Mouse (Mus musculus): ENCODE data around the gene Cyth4. TPM values are rescaled to one million over a fixed set of nuclear protein-coding genes. Genes with fewer than 3 reads are reported as not detected.

Gene Cyth4
- polyA plus RNA-seq, 1 experiment from 2014 or later: 8.5 TPM

DNA sequence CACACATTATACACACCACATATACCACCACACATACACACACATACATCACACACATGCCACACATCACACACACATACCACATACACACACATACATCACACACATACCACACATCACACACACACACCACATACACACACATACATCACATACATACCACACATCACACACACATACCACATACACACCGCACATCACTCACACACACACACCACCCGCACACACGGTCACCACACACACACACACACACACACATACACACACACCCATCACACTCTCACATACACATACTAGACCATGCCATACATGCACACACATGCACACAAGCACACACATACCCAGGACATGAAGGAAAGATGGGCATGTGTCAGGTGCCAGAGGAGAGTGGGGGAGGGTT, 33.5 kb upstream of the Cyth4 start:
- Histone ChIP-seq H3K27me3 (replicated peaks; ENCODE audit: control insufficient read depth, insufficient read depth, low read length) (no peaks in the 10 kb centered on the region), H3K9me3 (ENCODE audit: control insufficient read depth, low read length) (no peaks in the 10 kb centered on the region), H3K27ac (ENCODE audit: low read length) (no peak overlapping the region), H3K4me2 (ENCODE audit: low read depth, low read length) (no peak overlapping the region), H3K4me3 (ENCODE audit: low read length) (no peak overlapping the region), H3K4me1 (ENCODE audit: control insufficient read depth, insufficient read depth, low read length) (no peaks in the 10 kb centered on the region), H3K36me3 (ENCODE audit: control insufficient read depth, insufficient read depth, low read length) (no peaks in the 10 kb centered on the region), H3K9ac (ENCODE audit: low read depth, low read length) (no peak overlapping the region)
- ATAC-seq: no peak
- WGBS: 95% methylated on average over 3 of the region's 3 CpGs

DNA sequence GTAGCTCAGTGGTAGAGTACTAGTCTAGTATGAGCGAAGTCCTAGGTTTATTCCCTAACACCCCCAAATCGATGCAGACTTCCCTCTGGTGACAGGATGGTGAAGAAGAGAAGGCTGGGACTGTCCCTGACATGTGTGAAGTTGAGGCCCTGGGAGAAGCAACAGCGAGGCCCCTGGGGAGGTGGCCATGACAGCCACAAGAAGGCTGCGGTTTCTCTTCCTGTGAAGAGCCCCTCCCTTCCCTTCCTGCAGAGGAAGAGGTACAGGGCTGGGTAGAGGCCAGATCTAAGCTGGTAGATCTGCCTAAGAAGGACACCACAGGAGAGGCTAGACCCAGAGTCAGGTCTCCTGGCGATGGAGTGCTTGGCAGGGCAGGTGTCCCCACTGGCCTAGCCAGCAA, 32.9 kb upstream of the Cyth4 start:
- Histone ChIP-seq H3K4me2 (ENCODE audit: low read depth, low read length) (no peak overlapping the region), H3K9me3 (ENCODE audit: control insufficient read depth, low read length) (no peaks in the 10 kb centered on the region), H3K4me3 (ENCODE audit: low read length) (no peak overlapping the region), H3K4me1 (ENCODE audit: control insufficient read depth, insufficient read depth, low read length) (no peaks in the 10 kb centered on the region), H3K9ac (ENCODE audit: low read depth, low read length) (no peak overlapping the region), H3K27me3 (replicated peaks; ENCODE audit: control insufficient read depth, insufficient read depth, low read length) (no peaks in the 10 kb centered on the region), H3K27ac (ENCODE audit: low read length) (no peak overlapping the region), H3K36me3 (ENCODE audit: control insufficient read depth, insufficient read depth, low read length) (no peaks in the 10 kb centered on the region)
- ATAC-seq: no peak
- 72% methylated on average over 5 of the region's 5 CpGs for WGBS

- H3K9me3 ChIP-seq (ENCODE audit: control insufficient read depth, low read length): no peaks in the 10 kb centered on the region
- no peak for ATAC-seq
- no peak overlapping the region for H3K27ac ChIP-seq (ENCODE audit: low read length)
- H3K4me2 ChIP-seq (ENCODE audit: low read depth, low read length): no peak overlapping the region
- WGBS: 67% methylated on average over 11 of the region's 11 CpGs
- no peaks in the 10 kb centered on the region for H3K36me3 ChIP-seq (ENCODE audit: control insufficient read depth, insufficient read depth, low read length)
- no peak overlapping the region for H3K9ac ChIP-seq (ENCODE audit: low read depth, low read length)
- H3K4me3 ChIP-seq (ENCODE audit: low read length): no peak overlapping the region
- no peaks in the 10 kb centered on the region for H3K27me3 ChIP-seq (replicated peaks; ENCODE audit: control insufficient read depth, insufficient read depth, low read length)
- H3K4me1 ChIP-seq (ENCODE audit: control insufficient read depth, insufficient read depth, low read length): no peaks in the 10 kb centered on the region
These were observed 31.9 kb upstream of the Cyth4 start for GRCm38 (mm10) chr15:78564764-78565435.

DNA sequence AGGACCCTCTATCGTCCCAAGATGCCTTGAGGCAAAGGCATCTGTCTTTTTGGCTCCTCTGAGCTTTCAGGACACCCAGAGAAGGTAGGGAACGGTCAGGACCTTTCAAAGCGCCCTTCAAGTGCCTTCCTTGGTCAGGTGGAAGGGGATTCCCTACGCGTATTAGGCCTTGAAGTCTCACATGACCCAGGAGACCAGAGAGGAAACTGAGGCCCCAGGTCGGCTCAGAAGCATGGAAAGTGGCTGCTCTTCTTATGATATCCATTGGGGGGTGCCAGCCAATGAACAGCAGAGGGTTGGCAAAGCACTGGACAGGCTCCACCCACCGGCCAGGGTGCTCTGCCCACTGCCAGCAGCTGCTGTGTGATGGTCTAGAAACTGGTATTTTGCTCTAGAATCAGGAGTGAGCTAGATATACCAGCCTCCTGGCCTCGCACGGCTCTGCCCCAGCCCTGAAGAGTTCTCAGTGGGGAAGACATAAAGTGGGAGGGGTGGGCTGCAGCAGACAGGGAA, 29.2 kb upstream of the Cyth4 start:
- Histone ChIP-seq H3K36me3 (ENCODE audit: control insufficient read depth, insufficient read depth, low read length) (no peaks in the 10 kb centered on the region), H3K9me3 (ENCODE audit: control insufficient read depth, low read length) (no peaks in the 10 kb centered on the region), H3K9ac (ENCODE audit: low read depth, low read length) (no peak overlapping the region), H3K4me3 (ENCODE audit: low read length) (no peak overlapping the region), H3K27me3 (replicated peaks; ENCODE audit: control insufficient read depth, insufficient read depth, low read length) (no peaks in the 10 kb centered on the region), H3K4me2 (ENCODE audit: low read depth, low read length) (no peak overlapping the region), H3K4me1 (ENCODE audit: control insufficient read depth, insufficient read depth, low read length) (no peaks in the 10 kb centered on the region), H3K27ac (ENCODE audit: low read length) (no peak overlapping the region)
- 72% methylated on average over 9 of the region's 9 CpGs for WGBS
- no peak for ATAC-seq

- Histone ChIP-seq H3K4me3 (ENCODE audit: low read length) (no peak overlapping the region), H3K4me2 (ENCODE audit: low read depth, low read length) (no peak overlapping the region), H3K9me3 (ENCODE audit: control insufficient read depth, low read length) (no peaks in the 10 kb centered on the region), H3K36me3 (ENCODE audit: control insufficient read depth, insufficient read depth, low read length) (no peaks in the 10 kb centered on the region), H3K27ac (ENCODE audit: low read length) (no peak overlapping the region), H3K4me1 (ENCODE audit: control insufficient read depth, insufficient read depth, low read length) (no peaks in the 10 kb centered on the region), H3K27me3 (replicated peaks; ENCODE audit: control insufficient read depth, insufficient read depth, low read length) (no peaks in the 10 kb centered on the region), H3K9ac (ENCODE audit: low read depth, low read length) (no peak overlapping the region)
- WGBS: 92% methylated on average over 5 of the region's 5 CpGs
- ATAC-seq: no peak
These were observed 26.7 kb upstream of the Cyth4 start for GRCm38 (mm10) chr15:78570170-78570569.

DNA sequence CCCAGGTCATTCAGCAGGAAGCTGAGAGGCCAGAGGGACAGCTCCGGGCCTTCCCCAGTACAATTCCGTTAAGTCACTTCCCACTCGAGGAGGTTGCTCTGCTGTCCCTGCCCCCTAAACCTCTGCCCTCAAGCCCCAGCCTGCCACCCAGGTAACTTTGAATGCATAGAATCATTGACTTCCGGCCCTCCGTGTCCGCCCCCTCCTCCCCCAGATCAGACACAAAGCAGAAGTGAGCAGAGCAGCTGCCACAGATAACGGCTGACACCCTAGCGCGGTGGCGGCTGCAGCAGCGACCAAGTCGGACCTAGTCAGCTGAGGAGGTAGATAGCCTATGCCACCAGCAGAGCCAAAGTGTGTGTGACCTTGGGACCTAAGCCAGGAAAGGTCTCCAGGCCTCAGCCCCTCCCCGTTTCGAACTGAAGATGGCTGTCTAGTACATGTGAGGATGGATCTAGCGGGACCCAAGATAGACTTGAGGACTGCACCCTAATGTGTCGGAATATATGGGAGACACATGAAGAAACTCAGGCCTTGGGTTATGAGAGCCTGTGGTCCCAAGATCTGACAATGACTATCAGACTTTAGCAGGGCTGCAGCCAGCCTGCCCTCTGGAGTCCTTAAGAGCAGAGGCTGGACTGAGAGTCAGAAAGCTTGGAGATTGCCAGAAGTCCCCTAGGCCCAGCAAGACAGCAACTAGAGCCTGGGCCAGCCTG, 25.1 kb upstream of the Cyth4 start:
- 44% methylated on average over 16 of the region's 16 CpGs for WGBS
- Histone ChIP-seq H3K27ac (ENCODE audit: low read length) (no peak overlapping the region; the same call in 1 of the 2 replicates), H3K4me2 (ENCODE audit: low read depth, low read length) (no peak overlapping the region)

DNA sequence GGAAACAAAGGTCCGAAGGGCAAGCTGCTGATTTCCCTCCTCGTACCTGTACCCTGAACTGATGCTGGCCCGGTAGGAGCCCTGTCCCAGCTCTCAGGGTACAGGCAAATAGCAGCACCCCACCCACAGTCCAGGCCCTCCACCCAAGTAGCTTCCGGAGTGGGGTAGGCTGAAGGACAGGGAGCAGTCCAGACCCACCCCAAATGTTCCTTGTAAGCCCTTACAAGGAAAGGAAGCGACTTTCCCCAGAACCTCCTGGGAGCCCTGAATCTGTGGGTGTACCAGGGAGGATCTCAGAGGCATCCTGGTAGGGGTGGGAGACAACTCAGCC, 24.6 kb upstream of the Cyth4 start:
- Histone ChIP-seq H3K27me3 (replicated peaks; ENCODE audit: control insufficient read depth, insufficient read depth, low read length) (no peaks in the 10 kb centered on the region), H3K27ac (ENCODE audit: low read length) (no peak overlapping the region; the same call in 1 of the 2 replicates), H3K9ac (ENCODE audit: low read depth, low read length) (no peak overlapping the region), H3K36me3 (ENCODE audit: control insufficient read depth, insufficient read depth, low read length) (no peaks in the 10 kb centered on the region), H3K9me3 (ENCODE audit: control insufficient read depth, low read length) (no peaks in the 10 kb centered on the region), H3K4me3 (ENCODE audit: low read length) (0 out of 2 replicates have a peak overlapping the region, but pooled peaks have one; percentile 7), H3K4me2 (ENCODE audit: low read depth, low read length) (no peak overlapping the region), H3K4me1 (ENCODE audit: control insufficient read depth, insufficient read depth, low read length) (no peaks in the 10 kb centered on the region)
- WGBS: 80% methylated on average over 5 of the region's 5 CpGs
- no peak for ATAC-seq

More for the DNA sequence above, 25.1 kb upstream of the Cyth4 start:
- 0 out of 2 replicates have a peak overlapping the region, but pooled peaks have one; percentile 7 for H3K4me3 ChIP-seq (ENCODE audit: low read length)
- no peaks in the 10 kb centered on the region for H3K36me3 ChIP-seq (ENCODE audit: control insufficient read depth, insufficient read depth, low read length)
- no peaks in the 10 kb centered on the region for H3K4me1 ChIP-seq (ENCODE audit: control insufficient read depth, insufficient read depth, low read length)
- ATAC-seq: peak; percentile 33; the same call in 1 of the 2 replicates
- no peaks in the 10 kb centered on the region for H3K27me3 ChIP-seq (replicated peaks; ENCODE audit: control insufficient read depth, insufficient read depth, low read length)
- no peak overlapping the region for H3K9ac ChIP-seq (ENCODE audit: low read depth, low read length)
- H3K9me3 ChIP-seq (ENCODE audit: control insufficient read depth, low read length): no peaks in the 10 kb centered on the region

- no peaks in the 10 kb centered on the region for H3K27me3 ChIP-seq (replicated peaks; ENCODE audit: control insufficient read depth, insufficient read depth, low read length)
- 0 out of 2 replicates have a peak within 1 kb of the TSS, but pooled peaks have one; percentile 7 for H3K4me3 ChIP-seq (ENCODE audit: low read length)
- WGBS: 70% methylated on average over 8 of the region's 8 CpGs
- ATAC-seq: no peak
- no peak within 1 kb of the TSS; the same call in 1 of the 2 replicates for H3K27ac ChIP-seq (ENCODE audit: low read length)
- H3K9me3 ChIP-seq (ENCODE audit: control insufficient read depth, low read length): no peaks in the 10 kb centered on the region
- no peak within 1 kb of the TSS for H3K4me2 ChIP-seq (ENCODE audit: low read depth, low read length)
- H3K9ac ChIP-seq (ENCODE audit: low read depth, low read length): no peak within 1 kb of the TSS
- no peaks in the 10 kb centered on the region for H3K36me3 ChIP-seq (ENCODE audit: control insufficient read depth, insufficient read depth, low read length)
- no peaks in the 10 kb centered on the region for H3K4me1 ChIP-seq (ENCODE audit: control insufficient read depth, insufficient read depth, low read length)
These were observed 24.0 kb upstream of the Cyth4 start, which contains the start of gene Rac2 for GRCm38 (mm10) chr15:78572658-78573397. Gene Rac2 (minus strand): TSS chr15:78572783.

DNA sequence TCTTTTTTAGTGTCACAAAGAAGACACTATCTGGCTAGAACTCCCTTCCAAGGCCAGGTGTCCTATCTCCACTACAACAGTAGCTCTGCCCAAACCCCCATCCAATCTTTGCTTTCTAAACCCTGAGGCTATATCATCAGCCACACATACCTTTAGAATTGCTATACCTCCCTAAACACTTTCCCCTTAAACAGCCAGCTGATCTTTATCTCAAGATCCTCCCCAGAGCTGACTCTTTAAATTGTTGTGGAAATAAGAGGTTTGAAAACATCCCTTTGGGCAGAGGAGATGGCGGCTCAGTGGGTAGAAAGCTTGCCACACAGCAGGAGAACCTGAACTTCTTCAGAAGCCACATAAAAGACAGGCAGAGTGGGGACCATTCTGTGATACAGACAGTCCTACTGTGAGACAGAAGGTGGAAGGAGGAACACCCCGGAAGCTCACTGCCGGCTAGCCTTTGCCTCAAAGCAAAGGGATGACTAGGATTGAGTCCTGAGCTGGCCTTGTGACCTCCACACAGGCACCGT, 20.5 kb upstream of the Cyth4 start:
- 60% methylated on average over 4 of the region's 4 CpGs for WGBS
- no peak overlapping the region for H3K4me2 ChIP-seq (ENCODE audit: low read depth, low read length)
- ATAC-seq: no peak
- H3K4me1 ChIP-seq (ENCODE audit: control insufficient read depth, insufficient read depth, low read length): peaks cover 16% of the 10 kb centered on the region
- no peaks in the 10 kb centered on the region for H3K27me3 ChIP-seq (replicated peaks; ENCODE audit: control insufficient read depth, insufficient read depth, low read length)
- no peaks in the 10 kb centered on the region for H3K9me3 ChIP-seq (ENCODE audit: control insufficient read depth, low read length)
- H3K36me3 ChIP-seq (ENCODE audit: control insufficient read depth, insufficient read depth, low read length): no peaks in the 10 kb centered on the region
- H3K9ac ChIP-seq (ENCODE audit: low read depth, low read length): no peak overlapping the region
- no peak overlapping the region for H3K27ac ChIP-seq (ENCODE audit: low read length)
- no peak overlapping the region for H3K4me3 ChIP-seq (ENCODE audit: low read length)

Measured in intestine, embryonic 16.5 days (tissue).